Mouse (Mus musculus) Patski (cell line): ENCODE measurements at regions not wholly inside any gene's neighbourhood (a gene's known extent, or its start where the extent isn't known, plus 50 kb on each side); places are given as distances from the start of the nearest gene placed in this dataset.
A peak's percentile ranks its signal among the peaks of the same experiment; 100 is the strongest.

Experiments
- ATAC-seq: fragments of 100-300 bp; one replicate; pipeline ENCODE4 v1.8.0; 2021
- CTCF ChIA-PET: fragments of 350-600 bp; sonication (Branson Sonifier 250); formaldehyde crosslinking; loops from one replicate; lab custom pipeline; 2022; ENCODE audit warnings: inconsistent platforms; lab: Charles Lee
- POLR2A ChIA-PET: fragments of 350-600 bp; sonication (Branson Sonifier 250); formaldehyde crosslinking; loops from one replicate; lab custom pipeline; 2022; ENCODE audit warnings: antibody characterized with exemption, inconsistent platforms; lab: Charles Lee
- DNase-seq: peaks from one replicate; pipeline ENCODE4 v3.0.0-alpha.2; 2011; ENCODE audit warnings: low read depth, low spot score
- H3K27me3 ChIP-seq: fragments of 371-371 bp; one replicate; pipeline ENCODE4 v1.5.1; 2021
- CTCF ChIP-seq: fragments of 100-300 bp; IDR thresholded peaks from one replicate; pipeline ENCODE4 v1.5.1; 2021
- in situ Hi-C: fragments of 300-500 bp; cut with MboI; formaldehyde crosslinking; loops from 3 replicates; pipeline ENCODE4 v1.11.1; 2018; ENCODE audit warnings: low pct_unique_long_range_greater_than_20kb, mixed read lengths

GRCm38 (mm10) chr14:86254196-86254595, 886.8 kb downstream of the Diaph3 start:
- ChIA-PET POLR2A (no interaction called here), CTCF (no interaction called here)
- in situ Hi-C loops, result no loop called here
- no peak for TF ChIP-seq CTCF
- H3K27me3 ChIP-seq, result no peaks in the 10 kb centered on the region
- ATAC-seq, result peak; percentile 98
- DNase-seq, result peak; percentile 38

GRCm38 (mm10) chr14:86251617-86252016, 889.4 kb downstream of the Diaph3 start:
- CTCF ChIA-PET, result no interaction called here
- TF ChIP-seq CTCF, result no peak
- POLR2A ChIA-PET, result no interaction called here
- DNase-seq, result no peak
- ATAC-seq, result no peak
- in situ Hi-C loops, result no loop called here
- H3K27me3 ChIP-seq, result no peaks in the 10 kb centered on the region

GRCm38 (mm10) chr14:86247686-86248085, 893.3 kb downstream of the Diaph3 start:
- ATAC-seq (no peak), DNase-seq (no peak)
- POLR2A ChIA-PET, result no interaction called here
- no peaks in the 10 kb centered on the region for H3K27me3 ChIP-seq
- CTCF ChIA-PET, result no interaction called here
- in situ Hi-C loops, result no loop called here
- no peak for TF ChIP-seq CTCF

- in situ Hi-C loops, result no loop called here
- POLR2A ChIA-PET, result no interaction called here
- ATAC-seq (no peak), DNase-seq (no peak)
- TF ChIP-seq CTCF, result no peak
- no peaks in the 10 kb centered on the region for H3K27me3 ChIP-seq
- CTCF ChIA-PET, result no interaction called here
Observed at GRCm38 (mm10) chr14:86246770-86247169, 894.3 kb downstream of the Diaph3 start.

- no peak for DNase-seq
- in situ Hi-C loops, result no loop called here
- ChIA-PET CTCF (interaction anchor here (0.6 kb wide), 1 partner anchor 17 kb away, joined by 3 read pairs; no protein-coding TSS in a partner anchor), POLR2A (no interaction called here)
- ATAC-seq, result no peak
- TF ChIP-seq CTCF, result no peak
- no peaks in the 10 kb centered on the region for H3K27me3 ChIP-seq
Observed at GRCm38 (mm10) chr14:86243662-86244061, 897.4 kb downstream of the Diaph3 start.

- in situ Hi-C loops, result no loop called here
- POLR2A ChIA-PET, result interaction anchor here (0.6 kb wide), 1 partner anchor 8 kb away, joined by 3 read pairs; no protein-coding TSS in a partner anchor
- no peaks in the 10 kb centered on the region for H3K27me3 ChIP-seq
Observed at GRCm38 (mm10) chr14:86242836-86243235, 898.2 kb downstream of the Diaph3 start.

GRCm38 (mm10) chr14:86239090-86239489, 901.9 kb downstream of the Diaph3 start:
- CTCF ChIA-PET, result no interaction called here

More at GRCm38 (mm10) chr14:86242836-86243235, 898.2 kb downstream of the Diaph3 start:
- no peak for DNase-seq
- TF ChIP-seq CTCF, result no peak
- CTCF ChIA-PET, result no interaction called here
- no peak for ATAC-seq

GRCm38 (mm10) chr14:86233305-86233704, 907.7 kb downstream of the Diaph3 start:
- CTCF ChIA-PET, result no interaction called here
- ATAC-seq (no peak), DNase-seq (no peak)
- POLR2A ChIA-PET, result interaction anchor here (0.8 kb wide), 1 partner anchor 1281 kb away, joined by 3 read pairs; no protein-coding TSS in a partner anchor
- in situ Hi-C loops, result no loop called here
- no peak for TF ChIP-seq CTCF
- peaks cover 4% of the 10 kb centered on the region for H3K27me3 ChIP-seq

More at GRCm38 (mm10) chr14:86239090-86239489, 901.9 kb downstream of the Diaph3 start:
- H3K27me3 ChIP-seq, result peaks cover 3% of the 10 kb centered on the region
- no peak for DNase-seq
- POLR2A ChIA-PET, result no interaction called here
- no peak for ATAC-seq
- in situ Hi-C loops, result no loop called here
- no peak for TF ChIP-seq CTCF

GRCm38 (mm10) chr14:86230609-86231008, 910.4 kb downstream of the Diaph3 start:
- ATAC-seq, result no peak
- no peak for TF ChIP-seq CTCF
- ChIA-PET CTCF (no interaction called here), POLR2A (no interaction called here)
- peaks cover 19% of the 10 kb centered on the region for H3K27me3 ChIP-seq
- in situ Hi-C loops, result no loop called here
- no peak for DNase-seq

- in situ Hi-C loops, result no loop called here
- ChIA-PET POLR2A (no interaction called here), CTCF (no interaction called here)
- ATAC-seq (no peak), DNase-seq (no peak)
- peaks cover 19% of the 10 kb centered on the region for H3K27me3 ChIP-seq
- no peak for TF ChIP-seq CTCF
Observed at GRCm38 (mm10) chr14:86229755-86230154, 911.3 kb downstream of the Diaph3 start.

- in situ Hi-C loops, result no loop called here
- peaks cover 19% of the 10 kb centered on the region for H3K27me3 ChIP-seq
- ChIA-PET CTCF (no interaction called here), POLR2A (no interaction called here)
- ATAC-seq (no peak), DNase-seq (no peak)
- TF ChIP-seq CTCF, result no peak
Observed at GRCm38 (mm10) chr14:86215711-86216110, 925.3 kb downstream of the Diaph3 start.

- DNase-seq (no peak), ATAC-seq (no peak)
- in situ Hi-C loops, result no loop called here
- CTCF ChIA-PET, result no interaction called here
- TF ChIP-seq CTCF, result no peak
- POLR2A ChIA-PET, result no interaction called here
- peaks cover 22% of the 10 kb centered on the region for H3K27me3 ChIP-seq
Observed at GRCm38 (mm10) chr14:86211654-86212053, 929.4 kb downstream of the Diaph3 start.
